Mouse (Mus musculus): Measurements from ENCODE around the gene Fes.

Gene Fes

GRCm38 (mm10) chr7:80387633-80388543, at the start of gene Fes:
Gene Fes (minus strand): TSS chr7:80387946.
- peak; percentile 88 to 89 for DNase-seq

DNA sequence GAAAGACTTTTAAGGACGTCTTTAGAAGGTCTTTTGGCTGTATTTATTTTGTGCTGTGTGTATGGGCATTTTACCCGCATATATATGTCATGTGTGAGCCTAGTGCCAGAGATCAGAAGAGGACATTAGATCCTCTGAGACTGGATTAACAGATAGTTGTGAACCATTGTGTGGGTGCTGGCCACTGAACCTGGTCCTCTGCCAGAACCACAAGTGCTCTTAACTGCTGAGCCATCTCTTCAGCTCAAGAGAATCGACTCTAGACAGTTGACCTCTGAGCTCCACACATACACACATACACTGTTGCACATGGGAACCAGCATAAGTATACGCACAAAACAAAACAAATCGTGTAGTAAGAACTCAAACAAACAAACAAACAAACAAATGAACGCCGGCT, 48.8 kb upstream of the Fes start:
- no peak for DNase-seq

- no peak for DNase-seq
Measured at GRCm38 (mm10) chr7:80435594-80435993, 47.8 kb upstream of the Fes start.

DNA sequence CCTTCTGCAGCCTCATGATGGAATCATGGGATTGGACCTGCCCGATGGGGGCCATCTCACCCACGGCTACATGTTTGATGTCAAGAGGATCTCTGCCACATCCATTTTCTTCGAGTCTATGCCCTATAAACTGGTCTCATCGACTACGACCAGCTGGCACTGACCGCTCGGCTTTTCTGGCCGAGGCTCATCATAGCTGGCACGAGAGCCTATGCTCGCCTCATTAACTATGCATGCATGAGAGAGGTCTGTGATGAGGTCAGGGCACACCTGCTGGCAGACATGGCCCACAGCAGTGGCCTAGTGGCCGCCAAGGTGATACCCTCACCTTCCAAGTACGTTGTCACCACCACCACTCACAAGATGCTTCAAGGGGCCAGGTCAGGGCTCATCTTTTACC, 41.9 kb upstream of the Fes start:
- DNase-seq: no peak

GRCm38 (mm10) chr7:80427730-80428129, 40.0 kb upstream of the Fes start:
- no peak for DNase-seq

GRCm38 (mm10) chr7:80426363-80426762, 38.6 kb upstream of the Fes start:
- DNase-seq: peak; percentile 61 to 70

GRCm38 (mm10) chr7:80424722-80425121, 37.0 kb upstream of the Fes start:
- no peak for DNase-seq

DNA sequence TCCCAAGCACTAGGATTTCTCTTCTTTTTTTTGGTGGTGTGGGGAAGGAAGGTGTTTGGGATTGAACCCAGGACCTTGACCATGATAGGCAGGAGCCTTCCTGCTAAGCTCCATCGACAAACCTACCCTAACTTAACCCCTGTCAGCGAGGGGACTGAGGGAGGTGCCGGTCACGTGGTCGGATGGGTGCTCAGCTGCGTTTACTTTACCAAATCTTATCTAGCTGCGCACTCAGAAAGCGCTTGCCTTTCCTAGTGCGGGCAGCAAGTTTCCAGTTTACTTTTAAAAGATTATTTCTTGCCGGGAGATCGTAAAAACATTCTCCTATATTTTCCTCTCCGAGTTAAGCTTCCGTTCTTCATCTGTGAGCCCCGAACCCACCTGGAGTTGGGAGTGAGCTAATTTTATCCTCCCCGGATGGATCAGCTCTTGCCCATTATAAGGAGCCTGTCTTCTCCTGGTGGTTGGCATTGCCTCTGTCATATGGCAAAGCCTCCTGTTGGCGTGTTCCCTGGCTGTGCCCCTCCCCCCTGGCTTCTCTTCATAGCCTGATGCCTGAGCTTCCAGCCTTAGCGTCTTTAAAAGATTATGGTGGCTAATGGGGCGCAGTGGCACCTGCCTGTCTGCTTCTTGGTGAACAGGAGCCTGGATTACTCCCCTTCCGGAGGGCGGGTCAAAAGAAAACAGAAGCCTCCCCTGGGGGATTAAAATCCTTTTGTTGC, 35.2 kb upstream of the Fes start:
- DNase-seq: no peak

- no peak for DNase-seq
Measured at GRCm38 (mm10) chr7:80421576-80421975, 33.8 kb upstream of the Fes start.

DNA sequence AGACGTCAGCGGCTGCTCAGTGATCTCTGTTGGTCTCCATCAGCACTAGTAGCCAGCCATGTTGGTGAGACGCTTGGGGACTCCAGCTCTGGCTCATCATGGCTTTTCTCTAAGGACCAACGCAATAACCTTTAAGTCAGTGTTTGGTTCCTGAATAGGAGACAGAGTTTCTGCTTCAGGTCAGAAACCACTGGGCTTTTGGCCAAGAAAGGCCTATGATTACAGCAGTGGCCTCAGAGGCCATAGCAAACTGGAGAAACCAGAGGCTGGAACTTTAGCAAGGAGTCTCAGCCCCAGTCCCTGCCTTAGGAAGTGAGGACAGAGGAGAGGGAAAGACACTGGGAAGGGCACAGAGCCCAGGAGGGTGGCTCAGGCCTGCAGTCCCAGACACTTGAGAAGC, 32.8 kb upstream of the Fes start:
- DNase-seq: no peak

- no peak for DNase-seq
Measured at GRCm38 (mm10) chr7:80419278-80419677, 31.5 kb upstream of the Fes start.

DNA sequence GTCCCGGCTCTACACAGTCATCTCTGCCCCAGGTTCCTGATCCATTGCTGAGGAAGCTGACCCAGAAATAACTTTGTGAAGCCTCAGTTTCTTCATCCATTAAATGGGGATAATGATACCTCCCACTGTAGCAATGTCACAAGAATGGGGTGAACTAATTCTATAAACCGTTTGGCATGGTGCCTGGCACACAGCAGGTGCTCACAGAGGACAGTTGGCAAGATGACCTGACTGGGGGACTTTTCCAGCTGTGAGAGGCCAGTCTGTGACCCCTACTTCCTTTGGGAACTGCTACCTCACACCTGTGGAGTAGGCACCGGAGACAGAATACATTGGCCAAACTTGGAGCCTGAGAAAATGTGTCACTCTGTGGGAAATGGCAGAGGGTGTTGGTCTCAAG, 30.3 kb upstream of the Fes start:
- DNase-seq: no peak

DNA sequence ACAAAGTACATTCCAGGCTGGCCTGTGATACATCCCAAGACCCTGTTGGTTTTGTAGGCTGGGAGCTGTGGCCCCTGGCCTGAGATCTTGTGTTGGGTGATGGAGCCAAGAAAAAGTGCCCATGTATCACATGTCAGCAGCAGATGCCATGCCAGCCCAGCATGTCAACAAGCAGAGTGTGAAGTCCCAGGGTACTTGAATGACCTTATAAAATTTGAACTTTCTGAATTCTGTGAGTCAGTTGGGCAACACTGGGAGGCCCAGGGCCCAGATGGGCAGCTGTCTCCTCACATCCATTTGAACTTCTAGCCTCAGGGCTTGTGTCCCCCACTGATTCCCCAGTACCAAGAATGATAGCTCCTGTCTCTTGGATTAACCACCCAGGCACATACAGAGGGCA, 29.9 kb upstream of the Fes start:
- no peak for DNase-seq

GRCm38 (mm10) chr7:80416969-80417368, 29.2 kb upstream of the Fes start:
- DNase-seq: no peak

GRCm38 (mm10) chr7:80414303-80414855, 26.6 kb upstream of the Fes start:
- no peak for DNase-seq

GRCm38 (mm10) chr7:80413512-80414302, 26.0 kb upstream of the Fes start:
- DNase-seq: no peak

DNA sequence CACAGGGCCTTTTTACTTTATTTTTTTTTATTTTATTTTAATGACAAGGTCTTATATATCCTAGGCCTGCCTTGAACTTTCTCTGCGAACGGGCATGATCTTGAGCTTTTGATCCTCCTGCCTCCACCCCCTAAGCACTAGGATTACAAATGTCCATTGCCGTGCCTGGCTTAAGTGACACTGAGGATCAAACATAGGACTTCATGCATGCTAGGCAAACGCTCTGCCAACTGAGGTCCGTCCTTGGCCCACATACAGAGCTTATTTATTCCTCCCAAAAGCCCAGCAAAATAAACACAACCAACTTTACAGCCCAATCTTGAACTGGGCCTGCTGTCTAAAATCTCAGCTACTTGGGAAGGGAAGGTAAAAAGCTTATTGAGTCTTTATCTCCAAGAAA, 25.0 kb upstream of the Fes start:
- no peak for DNase-seq

GRCm38 (mm10) chr7:80412279-80412678, 24.5 kb upstream of the Fes start:
- no peak for DNase-seq

DNA sequence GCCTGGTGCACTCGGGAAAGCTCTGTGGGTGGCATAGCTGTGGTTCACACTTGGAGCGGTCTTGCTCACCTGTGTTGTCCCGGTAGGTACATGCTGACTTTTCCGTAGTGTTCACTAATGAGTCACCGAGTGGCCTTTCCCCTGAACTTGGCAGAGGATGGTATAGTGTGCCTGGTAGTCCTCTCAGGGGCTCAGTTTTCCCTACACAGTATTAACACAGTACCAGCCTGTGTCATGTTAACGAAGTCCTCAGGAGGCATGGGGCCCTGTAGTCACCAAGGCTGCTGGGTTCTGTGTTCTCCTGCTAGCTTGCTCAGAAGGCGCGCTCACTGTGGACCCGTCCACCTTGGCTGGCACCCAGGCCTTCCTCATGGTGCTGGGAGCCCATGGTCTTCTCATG, 22.6 kb upstream of the Fes start:
- no peak for DNase-seq

DNA sequence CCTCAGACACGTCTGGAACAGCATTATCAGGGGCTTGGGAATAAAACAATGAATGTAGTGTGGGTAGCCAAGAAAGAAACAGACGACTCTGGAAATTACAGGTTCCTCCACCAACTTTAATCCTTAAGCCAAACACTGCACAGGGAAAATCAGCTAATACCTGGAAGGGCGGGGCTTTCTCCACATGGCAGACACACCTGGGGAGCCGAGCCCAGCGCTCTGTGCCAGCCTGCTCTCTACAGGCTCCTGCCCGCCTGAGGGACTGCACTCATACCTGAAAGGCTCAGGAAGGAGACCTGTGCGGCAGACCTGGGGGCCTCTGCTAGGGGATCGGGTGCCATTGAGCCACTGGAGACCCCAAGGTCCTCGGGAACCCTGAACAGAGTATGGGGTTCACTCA, 20.0 kb upstream of the Fes start:
- no peak for DNase-seq

GRCm38 (mm10) chr7:80406186-80406585, 18.4 kb upstream of the Fes start:
- DNase-seq: no peak

DNA sequence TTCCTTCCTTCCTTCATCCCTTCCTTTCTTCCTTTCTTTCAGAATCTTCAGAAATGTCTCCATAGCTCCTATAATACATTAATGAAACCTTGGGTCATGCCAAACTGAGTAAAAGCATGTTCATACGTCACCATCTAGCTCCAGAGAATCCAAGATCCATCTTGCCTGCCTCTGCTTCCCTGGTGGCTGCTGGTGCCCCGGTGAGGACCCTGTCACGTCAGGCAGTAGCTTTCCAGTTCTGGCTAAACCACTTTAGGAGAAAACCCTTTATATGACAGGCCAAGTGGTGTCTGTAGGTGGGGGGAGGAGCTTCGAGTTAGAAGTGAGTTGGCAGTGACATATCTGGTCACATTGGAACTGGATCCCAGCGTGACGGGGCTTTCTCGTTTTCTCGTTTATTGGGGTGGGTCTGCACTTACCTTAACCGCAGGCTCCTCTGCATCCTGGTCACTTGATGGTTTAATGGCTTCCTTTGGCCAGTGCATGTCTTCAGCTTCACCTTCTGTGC, 17.5 kb upstream of the Fes start, which contains the start of gene Furin:
Gene Furin (minus strand): TSS at position 249 of the 508 bp plus-strand sequence.
- no peak for DNase-seq
